Mouse (Mus musculus) intestine, postnatal 0 days (tissue): ENCODE data around the gene Srsf4. TPM values are rescaled to one million over a fixed set of nuclear protein-coding genes. Genes with fewer than 3 reads are reported as not detected.

Experiments
- ATAC-seq: fragments of 200-750 bp; cut with Nextera tagmentation; 2 replicates; pipeline ENCODE4 v1.8.0; 2017; ENCODE audit warnings: mild to moderate bottlenecking, moderate TSS enrichment, moderate library complexity
- H3K27ac ChIP-seq: fragments of 300-500 bp; sonication (generic); 2 replicates; pipeline ENCODE4 v1.5.1; 2014; ENCODE audit warnings: mild to moderate bottlenecking, low read depth, low read length, moderate library complexity
- H3K27me3 ChIP-seq: fragments of 300-500 bp; sonication (generic); replicated peaks from 2 replicates; pipeline ENCODE4 v1.6.1; 2014; ENCODE audit warnings: low read length, mixed read lengths; ENCODE audit not compliant: control insufficient read depth, insufficient read depth
- H3K36me3 ChIP-seq: fragments of 300-500 bp; sonication (generic); 2 replicates; pipeline ENCODE4 v1.6.1; 2014; ENCODE audit warnings: mild to moderate bottlenecking, moderate library complexity; ENCODE audit not compliant: control insufficient read depth, insufficient read depth
- H3K4me1 ChIP-seq: fragments of 300-500 bp; sonication (generic); replicated peaks from 2 replicates; pipeline ENCODE4 v1.6.1; 2014; ENCODE audit warnings: antibody characterized with exemption, low read length, mixed read lengths; ENCODE audit not compliant: control insufficient read depth, insufficient read depth
- H3K4me2 ChIP-seq: fragments of 300-500 bp; sonication (generic); replicated peaks from 2 replicates; pipeline ENCODE4 v1.6.1; 2014; ENCODE audit warnings: low read depth, mild to moderate bottlenecking, moderate library complexity
- H3K4me3 ChIP-seq: fragments of 300-500 bp; sonication (generic); 2 replicates; pipeline ENCODE4 v1.5.1; 2014; ENCODE audit warnings: low read depth, low read length
- H3K9ac ChIP-seq: fragments of 300-500 bp; sonication (generic); 2 replicates; pipeline ENCODE4 v1.6.1; 2014; ENCODE audit warnings: mild to moderate bottlenecking, low read depth, low read length
- H3K9me3 ChIP-seq: fragments of 300-500 bp; sonication (generic); 2 replicates; pipeline ENCODE4 v1.6.1; 2016; ENCODE audit warnings: mixed run types; ENCODE audit not compliant: control insufficient read depth
- CTCF ChIP-seq: sonication (generic); IDR thresholded peaks from 2 replicates; pipeline ENCODE4 v1.5.1; 2016; ENCODE audit warnings: low read depth, mild to moderate bottlenecking, control low read depth, antibody characterized with exemption, moderate library complexity
- WGBS: fragments of 180-500 bp; shearing (Covaris S2); extraction: QIAGEN DNeasy Blood & Tissue Kit; methylation state at CpG from one replicate; pipeline ENCODE4 v1.1.7; 2014; 5-methylcytosine and 5-hydroxymethylcytosine counted together
- polyA plus RNA-seq: library from polyadenylated mRNA; unstranded; fragments of >200 nt; fragmentation: Nextera tagmentation; extraction: Ambion mirVana; gene quantifications from 2 replicates; pipeline ENCODE4 v1.2.1, GENCODE M21; 2015

Srsf4 gene
- polyA plus RNA-seq, 1 experiment from 2014 or later = 36.2 TPM

DNA sequence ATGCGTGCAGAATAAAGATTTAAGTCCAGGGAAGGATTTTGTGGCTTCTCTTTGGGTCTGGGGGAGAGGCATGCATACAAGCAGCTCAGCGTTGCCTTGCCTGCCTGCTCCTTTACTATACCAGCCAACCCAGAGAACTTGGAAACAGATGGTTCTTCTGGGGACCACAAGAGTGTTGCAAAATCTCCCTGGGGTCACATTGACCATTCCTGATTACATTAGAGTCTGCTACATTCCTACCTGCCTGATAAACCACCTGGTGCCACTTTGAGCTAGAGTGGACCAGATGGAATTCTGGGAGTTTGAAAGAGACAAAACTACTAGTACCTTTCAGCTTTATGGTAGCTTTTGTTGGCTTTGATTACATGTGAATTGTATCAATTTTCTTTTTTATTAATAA, 3.4 kb downstream of the Srsf4 start:
- WGBS = 58% methylated on average over 2 of the region's 2 CpGs
- Histone ChIP-seq H3K9me3 (no peaks in the 10 kb centered on the region), H3K9ac (0 out of 2 replicates have a peak overlapping the region, but pooled peaks have one; percentile 4), H3K27me3 (no peaks in the 10 kb centered on the region), H3K27ac (no peak overlapping the region), H3K36me3 (no peaks in the 10 kb centered on the region), H3K4me1 (no peaks in the 10 kb centered on the region; the same call in 1 of the 2 replicates), H3K4me3 (no peak overlapping the region), H3K4me2 (no peak overlapping the region)
- no peak for TF ChIP-seq CTCF
- ATAC-seq = no peak

DNA sequence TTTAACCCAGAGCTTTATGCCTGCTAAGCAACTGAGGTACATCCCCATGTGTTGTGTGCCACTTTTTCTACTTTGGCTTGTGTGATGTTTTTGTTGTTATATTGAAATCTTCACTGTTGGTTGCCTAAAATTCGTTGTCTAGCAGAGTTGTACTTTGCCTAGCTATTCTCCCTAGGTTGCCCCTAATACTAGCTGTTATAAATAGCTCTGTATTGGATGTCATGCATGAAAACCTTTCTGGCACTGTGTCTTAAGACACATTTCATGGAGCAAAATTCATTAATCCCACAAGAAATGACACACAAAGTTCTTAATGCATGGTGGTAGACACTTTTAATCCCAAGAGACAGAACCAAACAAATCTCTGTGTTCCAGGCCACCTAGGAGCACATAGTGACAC, 6.3 kb downstream of the Srsf4 start:
- Histone ChIP-seq H3K27ac (no peak overlapping the region), H3K36me3 (no peaks in the 10 kb centered on the region), H3K4me1 (peaks cover 2% of the 10 kb centered on the region), H3K9me3 (no peaks in the 10 kb centered on the region), H3K4me2 (no peak overlapping the region), H3K27me3 (no peaks in the 10 kb centered on the region), H3K4me3 (no peak overlapping the region), H3K9ac (no peak overlapping the region)
- ATAC-seq = no peak
- TF ChIP-seq CTCF = no peak
- 61% methylated on average over 1 of the region's 1 CpGs for WGBS

DNA sequence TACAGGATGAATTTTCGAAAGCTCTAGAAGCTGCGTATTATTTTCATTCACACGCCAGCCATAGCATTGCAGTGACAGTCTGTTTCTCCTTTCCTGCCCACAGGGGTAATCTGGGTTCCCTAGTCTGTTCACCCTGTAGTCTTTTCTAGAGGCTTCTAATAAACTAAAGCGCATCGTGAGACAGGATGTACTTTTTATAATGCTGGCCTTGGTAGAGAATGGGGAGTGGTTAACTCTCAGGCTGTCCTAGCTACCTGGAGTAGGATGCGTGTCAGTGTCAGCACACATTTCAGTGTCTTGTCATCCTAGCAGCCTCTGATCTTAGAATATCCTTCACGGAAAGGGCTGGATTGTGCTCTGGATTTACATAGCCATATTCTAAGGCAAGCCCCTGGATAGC, 7.9 kb downstream of the Srsf4 start:
- no peak overlapping the region for H3K4me2 ChIP-seq
- ATAC-seq = no peak
- no peak for TF ChIP-seq CTCF
- WGBS = 68% methylated on average over 7 of the region's 7 CpGs
- no peaks in the 10 kb centered on the region for H3K9me3 ChIP-seq
- no peak overlapping the region for H3K9ac ChIP-seq
- H3K27me3 ChIP-seq = no peaks in the 10 kb centered on the region
- H3K27ac ChIP-seq = no peak overlapping the region
- H3K36me3 ChIP-seq = peaks cover 10% of the 10 kb centered on the region
- no peak overlapping the region for H3K4me3 ChIP-seq
- H3K4me1 ChIP-seq = peaks cover 2% of the 10 kb centered on the region

GRCm38 (mm10) chr4:131883571-131883970, 10.2 kb downstream of the Srsf4 start:
- 47% methylated on average over 6 of the region's 6 CpGs for WGBS
- ATAC-seq = no peak

GRCm38 (mm10) chr4:131885376-131885775, 12.0 kb downstream of the Srsf4 start:
- H3K9me3 ChIP-seq = no peaks in the 10 kb centered on the region
- ATAC-seq = no peak
- no peak overlapping the region for H3K27ac ChIP-seq
- H3K4me1 ChIP-seq = peaks cover 2% of the 10 kb centered on the region; the same call in 1 of the 2 replicates
- peaks cover 11% of the 10 kb centered on the region for H3K36me3 ChIP-seq
- WGBS = 67% methylated on average over 6 of the region's 6 CpGs
- TF ChIP-seq CTCF = no peak
- H3K27me3 ChIP-seq = no peaks in the 10 kb centered on the region
- H3K4me3 ChIP-seq = no peak overlapping the region
- no peak overlapping the region for H3K9ac ChIP-seq
- H3K4me2 ChIP-seq = no peak overlapping the region

More at GRCm38 (mm10) chr4:131883571-131883970, 10.2 kb downstream of the Srsf4 start:
- Histone ChIP-seq H3K9me3 (no peaks in the 10 kb centered on the region), H3K27ac (peak overlapping the region; percentile 58), H3K27me3 (no peaks in the 10 kb centered on the region), H3K4me1 (peaks cover 2% of the 10 kb centered on the region; the same call in 1 of the 2 replicates), H3K4me2 (no peak overlapping the region; the same call in 1 of the 2 replicates), H3K36me3 (peaks cover 11% of the 10 kb centered on the region), H3K4me3 (no peak overlapping the region), H3K9ac (no peak overlapping the region)
- TF ChIP-seq CTCF = no peak

DNA sequence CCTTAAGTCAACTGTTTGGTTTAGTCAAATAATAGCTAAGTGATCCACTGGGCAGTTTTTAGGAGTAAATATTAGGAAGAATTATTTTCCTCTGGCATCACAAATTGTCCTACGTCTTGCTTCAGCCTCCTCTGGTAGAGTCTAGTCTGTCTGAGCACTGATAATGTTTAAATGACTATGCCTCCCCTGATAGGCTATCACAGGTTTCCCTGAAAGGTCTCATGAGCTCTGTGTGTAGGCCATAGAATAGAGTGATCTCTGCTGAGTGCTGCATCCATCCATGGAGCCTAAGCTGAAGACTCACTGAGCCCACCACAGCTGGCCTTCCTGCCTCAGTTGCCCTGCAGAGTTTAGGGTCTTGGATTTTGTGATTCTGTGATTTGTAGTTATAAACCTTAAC, 15.1 kb downstream of the Srsf4 start:
- H3K9ac ChIP-seq = no peak overlapping the region
- no peak for ATAC-seq
- no peak overlapping the region for H3K27ac ChIP-seq
- no peaks in the 10 kb centered on the region for H3K9me3 ChIP-seq
- no peak overlapping the region for H3K4me2 ChIP-seq
- no peaks in the 10 kb centered on the region for H3K4me1 ChIP-seq
- H3K4me3 ChIP-seq = no peak overlapping the region
- H3K36me3 ChIP-seq = peaks cover 36% of the 10 kb centered on the region
- TF ChIP-seq CTCF = no peak
- WGBS = 45% methylated on average over 1 of the region's 1 CpGs
- no peaks in the 10 kb centered on the region for H3K27me3 ChIP-seq

GRCm38 (mm10) chr4:131890692-131891091, 17.3 kb downstream of the Srsf4 start:
- no peak overlapping the region for H3K27ac ChIP-seq
- H3K9ac ChIP-seq = no peak overlapping the region
- ATAC-seq = no peak
- no peaks in the 10 kb centered on the region for H3K4me1 ChIP-seq
- no peak overlapping the region for H3K4me2 ChIP-seq
- WGBS = 85% methylated on average over 3 of the region's 3 CpGs
- TF ChIP-seq CTCF = no peak
- no peak overlapping the region for H3K4me3 ChIP-seq
- no peaks in the 10 kb centered on the region for H3K27me3 ChIP-seq
- H3K9me3 ChIP-seq = no peaks in the 10 kb centered on the region
- peaks cover 49% of the 10 kb centered on the region for H3K36me3 ChIP-seq
